ENCODE assay signal across 9 mouse cellular contexts in genomic region chr5:9427581-9428241, GRCm38 (mm10).
DNase-seq lines count a peak whose midpoint lies in the region; ATAC-seq and TF ChIP-seq lines count a peak whose summit lies in the region.
"Had no signal": no experiment of that assay in that cellular context is flagged by ENCODE, and none has a peak within 500 bp of the region (broad histone marks: within the 10 kb centered on the region; RNA-seq: fewer than 3 reads in every experiment).

No protein-coding gene starts in this region.

- H3K9me3 ChIP-seq in liver, embryonic 14.5 days (ENCODE audit: control insufficient read depth, low read length) = no peaks in the 10 kb centered on the region
- no peaks in the 10 kb centered on the region for H3K9me3 ChIP-seq in liver, embryonic 12.5 days (replicated peaks)
- no peaks in the 10 kb centered on the region for H3K9me3 ChIP-seq in hindbrain, embryonic 15.5 days
- H3K9me3 ChIP-seq: lung, embryonic 15.5 days had no signal

- ATAC-seq in liver, embryonic 14.5 days (ENCODE audit: insufficient read depth) = no peak
- no peak for ATAC-seq in liver, embryonic 12.5 days
- ATAC-seq in hindbrain, embryonic 15.5 days (ENCODE audit: low FRiP score, low read depth) = peak; percentile 54; the same call in 1 of the 2 replicates

- peak; percentile 50; the same call in 1 of the 2 replicates for TF ChIP-seq CTCF in liver, embryonic 14.5 days (IDR thresholded peaks at IDR 0.05; ENCODE audit: low read depth)

- no peaks in the 10 kb centered on the region for H3K36me3 ChIP-seq in liver, embryonic 14.5 days (replicated peaks; ENCODE audit: control insufficient read depth, insufficient read depth, low read depth)
- no peaks in the 10 kb centered on the region for H3K36me3 ChIP-seq in liver, embryonic 12.5 days
- no peaks in the 10 kb centered on the region for H3K36me3 ChIP-seq in hindbrain, embryonic 15.5 days
- H3K36me3 ChIP-seq: lung, embryonic 15.5 days had no signal

- H3K4me3 ChIP-seq in liver, embryonic 14.5 days (ENCODE audit: insufficient read depth in 1 of 2, low read depth in 2 of 2, low read length in 2 of 2) = no peak overlapping the region
- no peak overlapping the region for H3K4me3 ChIP-seq in liver, embryonic 12.5 days
- H3K4me3 ChIP-seq in hindbrain, embryonic 15.5 days = no peak overlapping the region
- H3K4me3 ChIP-seq: lung, embryonic 15.5 days had no signal

- no peak overlapping the region for H3K27ac ChIP-seq in liver, embryonic 14.5 days
- no peak overlapping the region for H3K27ac ChIP-seq in liver, embryonic 12.5 days
- H3K27ac ChIP-seq in hindbrain, embryonic 15.5 days (replicated peaks) = no peak overlapping the region
- H3K27ac ChIP-seq: lung, embryonic 15.5 days had no signal

- 29% methylated on average over 10 of the region's 10 CpGs for WGBS in liver, embryonic 14.5 days (ENCODE audit: insufficient replicate concordance)
- WGBS in liver, embryonic 12.5 days (ENCODE audit: insufficient replicate concordance) = 40% methylated on average over 10 of the region's 10 CpGs
- WGBS in hindbrain, embryonic 15.5 days = 44% methylated on average over 10 of the region's 10 CpGs

- H3K27me3 ChIP-seq in liver, embryonic 14.5 days (ENCODE audit: control insufficient read depth, insufficient read depth, low read length) = no peaks in the 10 kb centered on the region
- H3K27me3 ChIP-seq in liver, embryonic 12.5 days (replicated peaks) = no peaks in the 10 kb centered on the region
- no peaks in the 10 kb centered on the region for H3K27me3 ChIP-seq in hindbrain, embryonic 15.5 days
- H3K27me3 ChIP-seq: lung, embryonic 15.5 days had no signal

- no peaks in the 10 kb centered on the region for H3K4me1 ChIP-seq in liver, embryonic 14.5 days (replicated peaks; ENCODE audit: control insufficient read depth in 2 of 2, insufficient read depth in 2 of 2, low read length in 1 of 2)
- H3K4me1 ChIP-seq in liver, embryonic 12.5 days = no peaks in the 10 kb centered on the region
- H3K4me1 ChIP-seq in hindbrain, embryonic 15.5 days (replicated peaks) = no peaks in the 10 kb centered on the region
- H3K4me1 ChIP-seq: lung, embryonic 15.5 days had no signal

- TF ChIP-seq EP300 in liver, embryonic 14.5 days (IDR thresholded peaks at IDR 0.05; ENCODE audit: low read depth) = no peak

- H3K4me2 ChIP-seq in liver, embryonic 14.5 days (ENCODE audit: low read depth) = no peak overlapping the region
- H3K4me2 ChIP-seq in liver, embryonic 12.5 days = no peak overlapping the region
- no peak overlapping the region for H3K4me2 ChIP-seq in hindbrain, embryonic 15.5 days
- H3K4me2 ChIP-seq: lung, embryonic 15.5 days had no signal

- no peak overlapping the region for H3K9ac ChIP-seq in liver, embryonic 14.5 days (replicated peaks)
- no peak overlapping the region for H3K9ac ChIP-seq in liver, embryonic 12.5 days
- no peak overlapping the region for H3K9ac ChIP-seq in hindbrain, embryonic 15.5 days
- H3K9ac ChIP-seq: lung, embryonic 15.5 days had no signal

- peak in 1 of 3 experiments; percentile 7 for DNase-seq in liver, embryonic 14.5 days (ENCODE audit: low read depth in 3 of 3, low spot score in 3 of 3)
- DNase-seq in adipocyte (ENCODE audit: low spot score) = peak; percentile 73
- DNase-seq in embryo, embryonic 10.5 days (ENCODE audit: low spot score) = peak; percentile 82
- DNase-seq in lung, postnatal 10 days = peak; percentile 38
- peak; percentile 38 for DNase-seq in retina, postnatal 7 days (ENCODE audit: low read depth, low spot score)
- DNase-seq in testis, postnatal 10 days (ENCODE audit: low spot score) = no peak
